Mouse (Mus musculus) frontal cortex, postnatal 10 days (tissue): ENCODE measurements at regions not wholly inside any gene's neighbourhood (a gene's known extent, or its start where the extent isn't known, plus 50 kb on each side); places are given as distances from the start of the nearest gene placed in this dataset.

Experiments used
- DNase-seq, 2 experiments: peaks; one replicate each; pipeline ENCODE4 v3.0.0; 2022; ENCODE audit warnings: low spot score in 2 of 2, mixed read lengths in 1 of 2

DNA sequence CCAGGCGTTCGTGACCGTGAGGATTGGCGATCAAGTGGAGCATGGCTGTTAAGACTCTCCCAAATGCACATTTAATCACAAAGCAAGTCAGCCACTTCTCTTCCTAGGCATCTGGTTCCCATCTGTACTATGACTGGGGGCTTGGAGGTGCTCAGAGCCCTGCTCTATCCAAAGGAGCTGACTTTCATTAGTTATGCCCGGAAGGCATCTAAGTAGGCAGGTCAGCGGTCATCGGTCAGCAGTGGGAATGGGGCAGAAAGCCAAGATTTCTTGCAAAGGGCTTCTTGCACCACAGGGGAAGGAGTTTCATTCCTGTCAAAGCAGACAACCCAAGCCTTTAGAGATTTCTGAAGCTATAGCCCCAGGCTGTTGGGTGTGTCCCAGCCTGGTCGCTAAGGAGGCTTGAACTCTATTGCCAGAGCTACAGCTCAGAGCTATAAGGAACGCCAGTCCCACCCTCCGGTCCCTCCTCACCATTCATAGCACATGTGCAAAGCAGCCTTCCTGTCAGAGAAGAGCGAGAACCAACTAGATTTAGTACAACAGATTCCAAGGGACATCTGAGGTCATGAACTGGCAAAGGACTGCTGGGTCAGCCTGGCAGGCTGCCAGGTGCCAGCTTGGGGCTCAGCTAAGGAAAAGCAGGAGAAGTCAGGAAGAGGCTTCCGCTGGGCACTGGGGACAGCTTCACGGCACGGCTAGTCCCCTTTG lies 175.6 kb downstream of the Fam43a start:
- DNase-seq, result no peak

DNA sequence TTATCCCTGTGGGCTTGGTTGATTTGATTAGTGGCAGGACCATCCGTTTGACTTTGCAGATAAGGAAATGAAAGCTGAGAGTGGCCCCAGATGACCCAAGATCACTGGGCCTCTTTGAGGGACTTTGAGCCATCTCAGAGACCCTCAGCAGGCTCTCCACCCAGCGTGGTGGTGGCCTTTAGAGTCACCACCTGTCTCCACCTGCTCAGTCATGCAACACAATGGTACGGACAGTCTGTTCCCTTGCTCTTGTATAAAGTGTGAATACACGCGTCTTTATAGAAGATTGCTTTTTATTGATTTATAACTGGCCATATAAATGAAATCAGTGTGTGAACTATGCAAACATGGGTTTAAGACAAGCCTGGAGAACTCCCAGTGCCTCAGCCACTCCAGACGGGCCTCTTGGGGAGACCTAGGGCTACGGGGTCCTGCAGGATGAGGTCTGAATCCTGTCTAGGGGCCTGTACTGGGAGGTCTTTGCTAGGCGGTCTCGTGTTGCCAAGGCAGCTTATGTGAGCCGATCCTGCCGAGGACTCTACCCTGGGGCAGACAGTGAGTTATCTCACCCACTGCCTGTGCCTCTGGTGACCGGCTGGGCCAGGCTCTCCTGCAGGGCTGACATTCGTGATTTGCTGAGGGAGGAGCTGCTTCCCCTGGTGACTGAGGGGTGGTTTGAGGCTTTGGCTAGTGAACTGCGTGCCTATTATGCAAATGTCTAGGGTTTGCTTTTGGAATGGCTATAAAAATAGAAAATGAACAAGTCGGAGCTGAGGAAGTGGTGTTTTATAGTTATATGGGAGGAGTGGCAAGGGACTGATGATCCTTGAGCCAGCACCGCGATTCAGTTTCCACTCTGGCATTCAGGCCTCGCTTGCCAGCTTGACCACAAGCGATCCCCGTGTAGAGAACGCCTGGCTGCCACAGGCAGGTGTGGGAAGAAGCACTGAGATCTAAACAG lies 176.5 kb downstream of the Fam43a start:
- DNase-seq, result no peak

DNA sequence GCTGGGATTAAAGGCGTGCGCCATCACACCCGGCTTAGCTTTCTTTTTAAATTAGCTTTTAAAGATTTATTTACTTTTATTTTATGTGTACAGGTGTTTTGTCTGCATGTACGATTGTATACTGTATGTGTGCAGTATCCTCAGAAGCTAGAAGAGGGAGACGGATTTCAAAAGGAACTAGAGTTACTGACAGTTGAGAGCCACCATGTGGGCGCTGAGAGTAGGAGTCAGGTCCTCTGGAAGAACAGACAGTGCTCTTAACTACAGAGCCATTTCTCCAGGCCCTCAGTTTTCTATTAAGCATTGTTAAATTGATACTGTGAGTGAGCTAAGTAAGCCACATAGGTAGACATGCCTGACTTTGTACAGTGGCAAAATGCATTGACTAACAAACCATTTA lies 177.9 kb downstream of the Fam43a start:
- no peak for DNase-seq

DNA sequence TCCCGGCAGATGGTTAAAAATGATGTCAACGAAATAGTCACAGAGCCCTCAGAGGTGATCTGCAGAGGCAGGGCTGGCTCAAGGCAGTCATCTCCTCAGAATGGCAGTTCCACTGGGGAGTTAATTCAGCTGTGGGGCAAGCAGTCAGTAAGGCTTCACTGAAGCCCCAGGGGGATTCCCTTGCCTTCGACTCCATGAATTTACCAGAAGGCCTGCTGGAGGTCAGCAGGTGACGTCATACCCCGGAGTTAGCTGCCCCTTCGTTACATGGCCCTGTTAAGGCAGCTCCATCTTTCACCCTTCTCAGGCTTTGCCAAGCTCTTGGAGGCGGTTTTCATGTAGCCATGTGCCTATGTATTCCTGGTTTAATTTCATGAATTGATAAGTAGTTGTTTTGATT lies 178.6 kb downstream of the Fam43a start:
- DNase-seq, result no peak

DNA sequence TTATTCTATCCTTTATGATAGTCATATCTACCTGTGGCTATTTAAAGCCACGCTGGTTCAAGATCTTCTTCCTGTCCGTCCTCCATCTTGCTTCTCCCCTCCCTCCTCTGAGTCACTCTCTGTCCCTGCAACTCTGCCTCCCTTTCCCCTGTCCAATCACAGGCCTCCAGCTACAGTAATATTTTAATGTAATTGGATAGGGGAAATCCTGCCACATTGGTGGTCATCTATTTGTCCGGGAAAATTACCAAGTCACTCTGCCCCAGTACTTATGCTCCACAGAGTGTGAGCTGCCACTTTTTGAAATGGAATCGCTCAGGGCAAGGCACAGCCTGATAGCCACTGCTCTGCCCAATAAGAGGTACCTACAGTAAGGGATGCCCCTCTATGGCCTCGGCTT lies 179.4 kb downstream of the Fam43a start:
- no peak for DNase-seq

DNA sequence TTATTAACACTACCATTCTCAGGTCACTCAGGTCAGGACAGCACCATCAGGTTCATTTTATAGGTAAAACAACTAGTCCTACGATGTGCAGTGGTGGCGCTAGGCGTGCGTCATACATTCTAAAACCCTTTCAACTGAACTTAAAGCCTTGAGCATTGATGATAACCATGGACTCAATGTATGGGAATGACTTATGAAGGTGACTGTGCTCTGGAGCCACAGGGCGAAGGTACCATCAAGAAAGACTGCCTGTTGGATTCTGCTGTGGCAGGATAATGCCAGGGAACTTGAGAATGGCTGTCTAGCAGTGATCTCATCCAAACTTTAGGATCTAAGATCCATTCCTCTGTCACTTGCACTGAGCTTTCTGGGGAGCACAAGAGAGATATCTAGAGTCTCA lies 184.7 kb downstream of the Fam43a start:
- DNase-seq, result no peak

DNA sequence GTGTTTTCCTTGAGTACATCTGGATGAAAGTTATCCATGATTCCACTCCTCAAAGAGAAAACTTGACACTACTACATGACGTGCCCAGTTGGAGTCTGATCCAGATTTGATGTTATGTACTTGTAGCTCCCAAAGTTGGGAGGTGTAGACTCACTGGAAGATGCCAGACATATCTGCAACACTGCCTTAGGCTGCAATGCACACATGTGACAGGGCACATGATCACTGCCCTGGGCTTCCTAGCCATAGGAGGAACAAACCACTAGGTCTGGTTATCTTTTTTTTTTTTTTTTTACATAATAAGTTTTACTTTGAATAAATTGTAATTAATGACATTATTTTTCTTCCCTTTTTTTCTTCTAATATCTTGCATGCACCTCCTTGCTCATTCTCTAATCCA lies 185.4 kb downstream of the Fam43a start:
- no peak for DNase-seq

DNA sequence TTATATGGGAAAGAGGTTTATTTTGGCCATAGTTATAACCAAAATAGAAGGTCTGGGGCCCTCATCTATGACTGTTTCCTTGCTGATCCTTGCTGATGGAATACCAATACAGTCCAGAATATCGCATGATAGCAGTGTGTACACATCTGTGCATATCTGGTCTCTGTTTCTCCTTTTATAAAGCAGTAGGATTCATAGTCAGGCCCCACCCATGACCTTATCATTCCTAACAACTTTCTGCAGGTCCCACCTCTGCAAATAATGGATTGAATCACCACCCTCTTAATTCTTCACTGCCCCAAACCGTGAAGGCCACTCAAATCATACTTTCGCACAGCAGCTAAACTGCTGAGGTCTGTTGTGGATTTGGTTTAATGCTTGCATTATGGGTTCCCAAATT lies 186.5 kb downstream of the Fam43a start:
- DNase-seq, result no peak

DNA sequence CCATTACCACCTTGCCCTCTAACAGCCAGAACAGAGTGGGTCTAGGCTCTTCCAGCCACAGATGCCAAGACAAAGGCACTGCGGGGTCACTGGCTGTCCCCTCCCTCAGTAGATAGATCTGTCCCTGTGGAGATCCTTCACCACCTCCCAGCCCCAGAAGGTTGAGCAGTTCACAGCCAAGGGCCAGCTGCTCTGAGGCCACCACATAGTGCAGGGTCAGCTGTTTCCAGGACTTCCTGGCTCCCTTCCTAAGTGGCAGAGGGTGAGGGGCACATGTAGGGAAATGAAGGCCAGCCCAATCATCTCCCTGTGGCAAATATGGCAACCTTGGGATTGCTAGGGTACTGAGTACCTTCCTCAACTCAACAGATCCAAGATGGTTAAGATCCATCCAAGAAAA lies 187.8 kb downstream of the Fam43a start:
- no peak for DNase-seq

DNA sequence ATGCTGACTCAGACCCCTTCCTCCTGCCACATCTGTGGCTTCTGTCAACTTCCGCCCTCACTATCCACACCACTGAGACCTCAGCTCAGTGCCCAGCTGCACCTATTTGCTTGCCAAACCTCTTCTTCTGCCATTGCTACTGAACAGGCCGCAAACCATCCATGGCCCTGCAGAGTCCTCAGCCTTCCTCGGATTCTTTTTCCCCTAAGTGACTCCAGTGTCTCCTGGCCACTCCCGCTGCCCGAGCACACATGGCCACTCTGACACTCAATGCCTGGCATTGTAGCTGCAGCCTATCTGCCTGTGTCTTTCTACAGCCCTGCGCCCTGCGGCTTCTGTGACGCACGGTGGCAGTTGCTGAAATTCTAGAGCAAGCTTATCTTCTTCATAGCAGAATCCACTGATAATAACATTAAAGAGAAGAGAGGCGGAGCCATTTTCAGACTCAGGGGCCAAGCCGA lies 188.8 kb downstream of the Fam43a start:
- no peak for DNase-seq

DNA sequence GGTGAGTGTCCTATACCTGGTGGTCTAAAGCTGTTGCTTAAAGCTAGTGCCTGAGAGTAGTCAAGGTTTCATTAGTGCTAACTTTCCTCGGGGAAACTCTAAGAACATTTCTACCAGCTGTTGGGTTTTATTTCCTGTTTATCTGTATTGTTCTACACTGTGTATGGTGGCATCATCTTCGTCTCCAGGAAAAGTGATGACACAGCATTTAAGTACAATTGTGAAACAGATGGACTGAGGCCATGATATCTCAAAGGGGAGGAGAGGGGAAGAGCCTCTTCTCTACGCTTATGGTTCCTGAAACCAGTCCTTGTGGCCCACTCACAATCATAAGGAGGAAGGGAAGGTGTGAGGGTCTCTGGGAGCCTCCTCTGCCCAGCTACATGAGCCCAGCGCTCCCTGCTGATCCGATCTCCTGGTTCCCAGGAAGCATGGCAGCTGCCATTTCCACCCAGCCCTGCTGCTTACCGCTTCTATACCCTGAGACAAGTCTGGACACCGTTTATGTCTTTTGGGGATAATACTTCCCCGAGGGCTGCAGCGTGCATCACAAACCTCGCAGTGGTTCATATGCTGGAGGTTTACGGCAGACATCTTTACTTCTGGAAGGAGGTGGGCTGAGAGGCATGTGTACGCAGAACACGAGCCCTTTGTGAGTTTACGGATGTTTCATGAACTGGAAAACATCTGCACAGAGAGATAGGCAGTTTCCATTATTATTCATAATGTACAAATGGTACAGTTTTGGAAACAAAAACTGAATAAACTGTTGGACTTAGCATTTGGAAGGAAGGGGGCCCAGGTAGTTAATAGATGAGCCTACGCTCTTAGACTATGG lies 189.6 kb downstream of the Fam43a start:
- DNase-seq, result no peak

DNA sequence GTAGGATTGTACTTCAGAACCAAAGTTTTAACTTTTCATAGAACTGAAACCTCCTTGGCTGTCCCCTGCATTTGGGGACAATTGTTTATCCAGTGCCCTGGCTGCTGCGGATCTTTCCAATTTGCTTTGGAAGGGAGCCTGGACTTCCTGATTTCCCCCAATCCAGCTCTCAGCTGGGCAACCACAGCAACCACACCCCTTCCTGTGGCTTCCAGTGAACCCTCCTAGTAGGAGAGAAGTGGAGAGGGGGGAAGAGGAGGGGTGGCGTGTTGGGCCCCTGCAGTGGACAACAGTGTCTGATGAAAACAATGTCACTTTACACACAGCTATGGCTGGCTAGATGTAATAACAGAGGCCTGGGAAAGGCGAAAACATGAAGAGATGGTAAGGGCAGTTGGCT lies 190.5 kb downstream of the Fam43a start:
- no peak for DNase-seq

DNA sequence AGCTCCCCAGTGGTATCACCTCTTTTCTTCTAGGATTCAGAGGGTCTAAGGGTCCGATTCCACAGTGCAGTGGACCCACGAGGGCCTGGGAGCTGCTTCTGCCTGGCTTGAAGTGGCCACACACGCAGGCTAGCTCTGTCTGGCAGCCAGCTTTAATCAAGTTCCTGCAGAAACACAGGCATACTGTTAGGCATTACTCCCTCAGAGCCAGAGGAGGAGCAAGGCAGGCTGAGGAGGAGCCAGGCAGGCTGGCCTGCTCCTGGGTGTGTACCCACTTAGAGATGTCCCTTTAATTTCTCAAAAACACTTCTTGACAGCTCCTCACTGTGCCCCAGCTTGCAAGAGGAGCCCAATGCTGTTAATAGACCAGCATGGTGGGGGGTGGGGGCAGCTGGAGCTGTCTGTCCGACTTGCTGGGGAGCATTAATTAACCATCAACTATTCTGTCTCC lies 191.1 kb downstream of the Fam43a start:
- no peak for DNase-seq

DNA sequence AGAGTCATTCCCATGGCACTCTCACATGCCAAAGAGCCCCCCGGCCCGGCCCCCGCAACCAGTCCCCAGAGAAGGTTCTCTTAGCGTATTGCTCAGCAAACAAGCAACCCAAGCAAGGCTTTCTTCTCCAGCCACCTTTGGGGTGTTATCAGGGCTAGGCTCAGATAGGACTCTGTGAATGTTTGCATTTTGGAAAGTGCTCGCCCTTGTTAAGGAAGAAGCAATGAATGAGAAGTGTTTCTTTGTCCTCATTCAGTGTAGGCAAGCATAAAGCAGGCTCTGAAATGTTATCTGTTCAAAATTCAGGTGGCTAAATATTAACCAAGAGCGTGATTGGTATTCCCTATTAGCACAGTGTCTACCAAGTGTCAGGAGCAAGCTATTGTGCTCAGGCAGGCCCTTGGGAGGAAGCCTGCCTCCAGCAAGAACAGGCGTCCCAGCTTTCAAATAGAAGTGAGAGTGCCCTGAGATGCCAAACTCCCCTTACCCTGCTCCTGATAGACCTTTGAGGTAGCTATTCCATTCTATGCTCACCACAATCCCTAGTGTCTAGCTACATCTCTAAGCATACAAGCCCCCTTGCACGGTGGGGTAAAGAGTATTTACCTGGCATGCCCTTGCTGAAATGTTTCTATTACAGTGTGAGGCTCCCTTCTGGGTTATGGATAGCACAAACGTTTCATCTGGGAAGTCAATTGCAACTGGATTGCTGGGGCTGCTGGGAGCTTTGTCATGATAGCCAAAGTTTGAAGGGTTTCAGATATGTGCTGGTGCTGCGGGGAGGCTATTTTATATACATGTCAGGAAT lies 191.7 kb downstream of the Fam43a start:
- DNase-seq, result no peak

DNA sequence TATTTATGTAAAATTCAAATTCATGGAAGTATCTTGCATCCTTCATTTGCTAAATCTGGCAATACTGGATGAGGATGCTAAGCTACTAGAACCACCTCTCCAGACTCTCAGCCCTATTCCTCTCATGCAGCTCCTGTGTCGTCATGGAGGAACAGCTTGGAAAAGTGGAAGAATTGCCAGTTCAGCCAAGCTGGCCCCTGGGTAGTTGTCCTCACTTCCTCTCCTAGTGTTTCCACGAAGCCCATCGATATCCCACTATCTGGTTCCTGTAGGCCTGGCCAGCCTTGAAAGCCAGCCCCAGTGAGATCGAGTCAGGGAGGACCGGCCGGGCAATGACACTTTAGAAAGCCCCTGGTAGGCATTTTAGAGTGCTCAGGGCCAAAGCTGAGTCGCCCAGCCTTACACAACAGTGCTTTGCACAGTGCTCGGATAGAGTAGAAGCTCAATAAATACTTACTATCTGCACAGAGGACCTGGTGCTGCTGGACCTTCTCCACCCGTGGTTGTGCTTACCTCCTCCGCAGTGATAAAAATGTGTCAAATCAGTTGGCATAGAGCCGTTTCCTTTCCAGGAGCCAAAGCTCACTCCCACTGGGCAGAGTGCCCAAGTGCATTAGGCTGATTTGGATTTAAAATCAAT lies 193.3 kb downstream of the Fam43a start:
- no peak for DNase-seq

DNA sequence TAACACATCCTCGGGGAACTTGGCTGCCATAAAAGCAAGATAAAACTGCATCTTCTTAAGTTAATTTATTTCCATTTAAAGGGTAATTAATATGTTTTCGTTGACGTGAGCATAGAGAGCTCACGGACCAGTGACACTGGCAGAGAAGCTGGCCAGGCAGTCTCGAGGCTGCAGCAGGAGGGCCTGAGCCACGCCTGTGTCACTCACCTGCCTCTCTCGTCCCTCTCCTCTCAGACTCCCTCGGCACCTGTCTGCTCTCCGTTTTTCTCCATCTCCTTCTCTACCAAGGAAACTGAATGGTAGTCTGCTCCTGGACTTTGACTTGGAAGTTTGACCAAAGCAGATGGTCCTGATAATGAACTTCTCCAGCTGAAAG lies 193.8 kb downstream of the Fam43a start:
- no peak for DNase-seq

DNA sequence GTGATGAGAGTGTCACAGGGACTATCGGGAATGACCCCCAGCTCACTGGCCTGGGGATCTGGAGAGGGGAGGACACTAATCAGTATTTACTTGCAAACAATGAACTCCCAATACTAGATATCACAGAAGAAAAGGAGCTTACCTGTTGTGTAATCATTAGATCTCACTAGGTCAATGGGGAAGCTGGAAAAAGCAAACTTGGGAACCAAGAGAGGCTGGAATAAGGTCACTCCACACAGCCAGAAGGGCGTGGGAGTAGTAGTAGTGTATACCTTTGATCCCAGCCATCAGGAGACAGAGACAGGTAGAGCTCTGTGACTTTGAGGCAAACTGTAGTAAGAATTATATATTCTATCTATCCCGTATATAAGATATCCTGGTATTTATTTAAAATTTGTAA lies 194.3 kb downstream of the Fam43a start:
- DNase-seq, result no peak

DNA sequence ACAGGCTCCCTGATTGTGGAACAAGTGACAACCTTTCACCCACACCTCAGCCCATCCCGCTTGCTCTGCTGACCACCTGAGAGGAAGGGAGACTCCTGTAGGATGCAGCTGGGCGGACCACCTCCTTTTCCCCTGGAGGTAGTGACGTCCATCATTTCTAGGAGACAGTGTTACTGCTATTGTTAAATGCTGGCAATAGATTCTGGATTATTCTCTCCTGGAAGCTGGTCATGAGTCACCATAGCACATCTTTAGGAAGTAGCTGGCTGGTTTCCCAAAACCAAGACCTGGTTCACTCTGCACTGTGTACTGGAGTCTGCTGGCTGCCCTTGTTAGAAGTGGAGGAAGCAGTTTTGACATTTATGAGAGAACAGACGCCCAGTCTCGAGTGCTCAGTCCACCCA lies 196.0 kb downstream of the Fam43a start:
- DNase-seq, result no peak

DNA sequence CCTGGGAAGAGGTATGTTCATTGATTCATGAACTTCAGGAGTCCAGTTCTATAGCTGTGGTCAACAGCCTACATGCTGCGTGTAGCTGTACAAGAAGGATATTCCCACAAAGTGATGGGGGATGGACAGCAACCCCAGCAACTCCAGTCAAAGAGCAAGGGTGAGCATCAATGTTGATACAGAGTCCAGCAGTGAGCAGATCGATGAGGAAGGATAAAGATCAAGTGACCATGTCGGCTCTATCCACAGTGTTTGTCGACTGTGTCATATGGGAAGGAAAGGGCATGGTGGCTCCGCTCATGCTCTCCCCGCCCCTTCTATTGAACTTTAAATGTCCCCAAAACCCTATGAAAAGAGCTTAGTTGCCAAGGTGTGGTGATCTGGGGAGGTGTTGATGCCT lies 196.6 kb downstream of the Fam43a start:
- DNase-seq, result no peak

DNA sequence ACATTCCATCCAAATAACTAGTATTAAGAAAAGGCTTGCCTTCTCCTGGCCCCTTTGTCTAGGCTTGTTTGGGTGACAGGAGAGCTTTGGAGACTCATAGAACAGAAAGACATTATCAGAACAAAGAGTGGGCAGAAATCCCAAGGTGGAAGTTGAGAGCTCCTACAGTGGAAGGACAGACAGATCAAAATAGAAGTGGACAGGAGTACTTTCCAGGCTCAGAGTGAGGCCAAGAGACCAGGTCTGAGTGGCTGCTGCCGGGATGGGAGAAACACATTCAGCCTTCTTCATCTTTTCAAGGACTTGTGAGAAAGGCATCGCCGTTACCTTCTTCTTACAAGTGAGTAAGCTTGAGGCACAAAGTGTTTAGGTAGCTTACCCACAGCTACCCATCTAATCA lies 197.5 kb downstream of the Fam43a start:
- no peak for DNase-seq

DNA sequence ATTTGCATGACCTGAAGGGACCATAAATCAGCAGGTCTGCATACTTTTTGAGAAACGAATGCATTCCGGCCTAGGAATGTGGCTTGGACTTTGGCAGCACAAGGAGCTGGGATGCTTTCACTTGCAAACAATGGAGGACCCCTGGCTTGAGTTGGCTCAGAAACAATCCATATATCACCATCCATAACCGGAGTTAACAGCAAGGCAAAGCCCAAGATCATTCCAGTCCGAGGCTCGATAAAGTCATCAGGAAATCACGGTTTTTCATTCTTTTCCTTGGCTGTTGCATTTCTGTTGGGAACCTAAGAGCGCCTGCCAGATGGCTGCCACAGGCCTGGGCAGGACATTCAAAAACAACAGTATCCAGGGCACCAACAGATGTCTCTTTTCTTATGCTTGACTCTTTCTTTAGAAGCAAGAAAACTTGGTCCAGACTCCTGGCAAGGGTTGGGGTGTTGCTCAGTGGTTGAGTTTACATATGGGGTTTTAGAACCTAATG lies 198.5 kb downstream of the Fam43a start:
- no peak for DNase-seq
